Mouse (Mus musculus) lung, embryonic 15.5 days (tissue): ENCODE results near the gene R3hdm2. TPM values are rescaled to one million over a fixed set of nuclear protein-coding genes. Genes with fewer than 3 reads are reported as not detected.
A peak's percentile ranks its signal among the peaks of the same experiment; 100 is the strongest.

Source experiments
- ATAC-seq: fragments of 200-750 bp; cut with Nextera tagmentation; 2 replicates; pipeline ENCODE4 v1.8.0; 2017; ENCODE audit warnings: moderate number of reproducible peaks, borderline replicate concordance; ENCODE audit not compliant: low FRiP score, low TSS enrichment; ENCODE audit errors: extremely low read depth
- H3K27ac ChIP-seq: fragments of 300-500 bp; sonication (generic); 2 replicates; pipeline ENCODE4 v1.5.1; 2015; ENCODE audit warnings: moderate library complexity, mild to moderate bottlenecking, inconsistent platforms
- H3K27me3 ChIP-seq: fragments of 300-500 bp; sonication (generic); 2 replicates; pipeline ENCODE4 v1.6.1; 2015; ENCODE audit warnings: inconsistent platforms
- H3K36me3 ChIP-seq: fragments of 300-500 bp; sonication (generic); 2 replicates; pipeline ENCODE4 v1.6.1; 2015; ENCODE audit warnings: inconsistent platforms
- H3K4me1 ChIP-seq: fragments of 300-500 bp; sonication (generic); 2 replicates; pipeline ENCODE4 v1.6.1; 2015; ENCODE audit warnings: inconsistent platforms
- H3K4me2 ChIP-seq: fragments of 300-500 bp; sonication (generic); 2 replicates; pipeline ENCODE4 v1.6.1; 2015; ENCODE audit warnings: inconsistent platforms, mild to moderate bottlenecking, moderate library complexity
- H3K4me3 ChIP-seq: fragments of 300-500 bp; sonication (generic); 2 replicates; pipeline ENCODE4 v1.5.1; 2015; ENCODE audit warnings: mild to moderate bottlenecking, inconsistent platforms
- H3K9ac ChIP-seq: fragments of 300-500 bp; sonication (generic); 2 replicates; pipeline ENCODE4 v1.6.1; 2015; ENCODE audit warnings: inconsistent platforms
- H3K9me3 ChIP-seq: fragments of 300-500 bp; sonication (generic); 2 replicates; pipeline ENCODE4 v1.6.1; 2016; ENCODE audit warnings: inconsistent platforms
- WGBS: fragments of 180-500 bp; shearing (Covaris S2); methylation state at CpG from one replicate; pipeline ENCODE4 v1.1.7; 2015; 5-methylcytosine and 5-hydroxymethylcytosine counted together
- polyA plus RNA-seq: library from polyadenylated mRNA; unstranded; fragments of >200 nt; fragmentation: Nextera tagmentation; extraction: Ambion mirVana; gene quantifications from 2 replicates; pipeline ENCODE4 v1.2.1, GENCODE M21; 2015

R3hdm2 gene
- polyA plus RNA-seq, 1 experiment from 2014 or later, result 30.1 TPM

DNA sequence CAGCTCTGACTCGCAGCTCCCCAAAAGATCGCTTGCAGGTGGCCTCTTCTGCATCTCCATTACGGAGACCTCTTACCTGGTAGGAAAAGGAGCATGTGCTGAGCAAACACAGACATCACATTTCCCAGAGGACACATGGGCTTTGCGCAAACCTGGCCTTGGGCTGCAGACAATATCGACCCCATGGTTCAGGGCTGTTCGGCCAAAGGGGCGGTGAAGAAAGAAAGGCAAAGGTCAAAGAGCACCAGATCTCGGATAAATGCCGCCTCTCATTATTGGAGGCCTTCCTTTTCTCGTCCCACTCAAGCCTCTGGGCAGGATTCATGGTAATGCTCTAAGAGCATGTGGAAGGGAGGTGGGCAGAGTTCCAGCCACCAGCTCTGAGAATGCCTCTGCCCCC is 24.8 kb upstream of the R3hdm2 start:
- no peak for ATAC-seq
- 68% methylated on average over 10 of the region's 10 CpGs for WGBS

DNA sequence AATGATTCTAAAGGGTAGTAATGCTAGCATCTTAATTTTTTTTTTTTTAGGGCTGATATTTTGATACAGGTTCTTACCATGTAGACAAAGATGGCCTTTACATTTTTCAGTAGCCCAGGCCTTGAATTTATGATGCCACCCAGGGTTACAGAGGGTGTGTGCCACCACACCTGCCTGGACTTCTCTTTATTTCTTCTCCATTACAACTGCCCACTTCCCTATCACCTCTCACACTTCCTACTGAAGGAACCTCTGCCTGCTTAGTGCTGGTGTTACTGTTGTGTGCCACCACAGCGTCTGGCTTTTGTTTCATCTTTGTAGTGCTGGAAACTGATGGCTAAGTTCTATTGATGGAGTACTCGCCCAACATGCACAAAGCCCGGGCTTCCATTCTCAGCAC is 19.4 kb upstream of the R3hdm2 start:
- Histone ChIP-seq H3K4me2 (no peak overlapping the region), H3K4me1 (no peaks in the 10 kb centered on the region), H3K9me3 (no peaks in the 10 kb centered on the region), H3K4me3 (no peak overlapping the region), H3K27ac (no peak overlapping the region), H3K9ac (no peak overlapping the region), H3K36me3 (no peaks in the 10 kb centered on the region), H3K27me3 (no peaks in the 10 kb centered on the region)
- WGBS, result 82% methylated on average over 3 of the region's 3 CpGs
- no peak for ATAC-seq

More for the DNA sequence above, 24.8 kb upstream of the R3hdm2 start:
- no peak overlapping the region for H3K27ac ChIP-seq
- no peak overlapping the region for H3K4me3 ChIP-seq
- H3K9ac ChIP-seq, result no peak overlapping the region
- 0 out of 2 replicates have a peak, but pooled peaks cover 2% of the 10 kb centered on the region for H3K4me1 ChIP-seq
- H3K36me3 ChIP-seq, result no peaks in the 10 kb centered on the region
- no peaks in the 10 kb centered on the region for H3K9me3 ChIP-seq
- H3K27me3 ChIP-seq, result no peaks in the 10 kb centered on the region; the same call in 1 of the 2 replicates
- H3K4me2 ChIP-seq, result no peak overlapping the region

DNA sequence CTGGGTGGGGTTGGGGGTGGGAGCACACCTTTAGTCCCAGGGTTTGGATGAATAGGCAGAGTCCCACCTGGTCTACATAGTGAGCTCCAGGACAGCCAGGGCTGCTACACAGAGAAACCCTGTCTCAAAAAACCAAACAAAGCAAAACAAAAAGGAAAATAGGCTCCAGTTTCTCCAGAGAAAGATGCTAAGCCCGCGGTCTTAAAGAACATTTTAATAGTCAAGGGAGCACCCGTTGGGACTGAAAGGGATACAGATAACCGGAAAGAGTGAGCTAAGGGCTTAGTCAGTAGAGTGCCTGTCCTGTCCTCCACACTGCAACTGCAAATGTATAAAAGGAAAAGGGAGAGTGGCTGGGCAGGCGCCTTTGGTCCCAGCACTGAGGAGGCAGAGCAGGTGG is 13.0 kb upstream of the R3hdm2 start:
- Histone ChIP-seq H3K27me3 (no peaks in the 10 kb centered on the region), H3K27ac (no peak overlapping the region), H3K4me2 (no peak overlapping the region), H3K4me1 (no peaks in the 10 kb centered on the region), H3K36me3 (no peaks in the 10 kb centered on the region), H3K9me3 (no peaks in the 10 kb centered on the region), H3K4me3 (no peak overlapping the region), H3K9ac (no peak overlapping the region)
- WGBS, result 79% methylated on average over 5 of the region's 5 CpGs
- ATAC-seq, result no peak

DNA sequence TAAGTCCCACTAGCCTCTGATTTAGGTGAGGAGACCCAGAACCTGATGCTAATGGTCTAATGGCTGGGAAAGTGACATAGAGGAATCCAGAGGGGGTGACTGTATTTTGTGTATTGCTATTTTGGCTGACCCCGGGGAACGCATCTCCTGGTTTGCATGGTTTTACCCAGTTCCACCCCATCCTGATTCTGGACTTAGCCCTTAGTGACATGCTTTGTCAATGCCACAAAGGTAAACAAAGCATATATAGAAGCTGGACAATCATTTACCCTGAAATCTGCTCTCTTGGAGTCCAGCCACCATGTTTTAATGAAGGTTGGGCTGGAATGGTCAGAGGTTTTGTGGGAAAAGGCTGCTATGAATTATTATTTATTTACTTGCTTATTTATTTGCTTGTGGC is 11.9 kb upstream of the R3hdm2 start:
- no peaks in the 10 kb centered on the region for H3K9me3 ChIP-seq
- no peaks in the 10 kb centered on the region for H3K36me3 ChIP-seq
- H3K27me3 ChIP-seq, result no peaks in the 10 kb centered on the region
- H3K4me1 ChIP-seq, result no peaks in the 10 kb centered on the region
- H3K9ac ChIP-seq, result no peak overlapping the region
- no peak overlapping the region for H3K27ac ChIP-seq
- no peak overlapping the region for H3K4me2 ChIP-seq
- ATAC-seq, result no peak
- H3K4me3 ChIP-seq, result no peak overlapping the region
- 66% methylated on average over 2 of the region's 2 CpGs for WGBS

- no peak for ATAC-seq
- H3K36me3 ChIP-seq, result no peaks in the 10 kb centered on the region
- H3K27me3 ChIP-seq, result no peaks in the 10 kb centered on the region
- H3K9ac ChIP-seq, result no peak within 1 kb of the TSS
- H3K27ac ChIP-seq, result no peak within 1 kb of the TSS
- H3K4me3 ChIP-seq, result no peak within 1 kb of the TSS
- H3K9me3 ChIP-seq, result no peaks in the 10 kb centered on the region
- H3K4me2 ChIP-seq, result no peak within 1 kb of the TSS
- H3K4me1 ChIP-seq, result no peaks in the 10 kb centered on the region
- 65% methylated on average over 22 of the region's 22 CpGs for WGBS
Observed at GRCm38 (mm10) chr10:127369834-127370820, 10.0 kb upstream of the R3hdm2 start, which contains the start of gene Inhbc. TSS of gene Inhbc (minus strand) at chr10:127370431.

DNA sequence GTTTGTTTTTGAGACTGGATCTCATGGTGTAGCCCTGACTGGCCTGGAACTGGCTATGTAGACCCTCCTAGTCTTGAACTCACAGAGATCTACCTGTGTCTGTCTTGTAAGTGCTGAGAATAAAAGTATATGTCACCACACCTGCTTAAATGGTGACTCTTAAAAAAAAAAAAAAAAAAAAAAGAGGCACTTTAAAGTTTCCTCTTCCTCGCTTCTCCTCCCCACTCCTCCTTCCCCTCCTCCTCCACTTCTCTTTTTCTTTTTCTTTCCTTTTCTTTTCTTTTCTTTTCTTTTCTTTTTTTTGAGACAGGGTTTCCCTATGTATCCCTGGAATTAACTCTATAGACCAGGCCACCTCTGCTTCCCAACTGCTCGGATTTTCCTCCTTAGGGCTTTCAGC is 9.1 kb upstream of the R3hdm2 start:
- H3K4me1 ChIP-seq, result no peaks in the 10 kb centered on the region
- ATAC-seq, result no peak
- no peaks in the 10 kb centered on the region for H3K9me3 ChIP-seq
- no peaks in the 10 kb centered on the region for H3K27me3 ChIP-seq
- H3K9ac ChIP-seq, result no peak overlapping the region
- no peak overlapping the region for H3K27ac ChIP-seq
- H3K36me3 ChIP-seq, result no peaks in the 10 kb centered on the region
- 75% methylated on average over 2 of the region's 2 CpGs for WGBS
- H3K4me3 ChIP-seq, result no peak overlapping the region
- no peak overlapping the region for H3K4me2 ChIP-seq

- 39% methylated on average over 3 of the region's 3 CpGs for WGBS
- no peaks in the 10 kb centered on the region for H3K36me3 ChIP-seq
- H3K4me1 ChIP-seq, result peaks cover 9% of the 10 kb centered on the region
- no peak overlapping the region for H3K9ac ChIP-seq
- H3K4me3 ChIP-seq, result no peak overlapping the region
- no peaks in the 10 kb centered on the region for H3K27me3 ChIP-seq
- no peak for ATAC-seq
- H3K27ac ChIP-seq, result no peak overlapping the region
- H3K4me2 ChIP-seq, result no peak overlapping the region
- H3K9me3 ChIP-seq, result no peaks in the 10 kb centered on the region
Observed at GRCm38 (mm10) chr10:127377700-127378099, 2.4 kb upstream of the R3hdm2 start.

GRCm38 (mm10) chr10:127379654-127380053 is 473 bp upstream of the R3hdm2 start:
- Histone ChIP-seq H3K4me2 (peak overlapping the region; percentile 57), H3K4me3 (peak overlapping the region; percentile 67), H3K27ac (peak overlapping the region; percentile 95), H3K9me3 (no peaks in the 10 kb centered on the region), H3K9ac (peak overlapping the region; percentile 58; the same call in 1 of the 2 replicates), H3K36me3 (no peaks in the 10 kb centered on the region), H3K27me3 (no peaks in the 10 kb centered on the region), H3K4me1 (peaks cover 11% of the 10 kb centered on the region)
- 83% methylated on average over 8 of the region's 8 CpGs for WGBS
- ATAC-seq, result no peak

GRCm38 (mm10) chr10:127380767-127381742 is 928 bp downstream of the R3hdm2 start:
- Histone ChIP-seq H3K36me3 (no peaks in the 10 kb centered on the region), H3K27ac (peak overlapping the region; percentile 95), H3K27me3 (no peaks in the 10 kb centered on the region), H3K9ac (peak overlapping the region; percentile 58), H3K9me3 (no peaks in the 10 kb centered on the region), H3K4me3 (peak overlapping the region; percentile 67), H3K4me1 (peaks cover 11% of the 10 kb centered on the region), H3K4me2 (peak overlapping the region; percentile 55)
- ATAC-seq, result peak; percentile 87
- WGBS, result under 1% methylated on average over 13 of the region's 79 CpGs

- Histone ChIP-seq H3K9ac (peak overlapping the region; percentile 58), H3K36me3 (no peaks in the 10 kb centered on the region), H3K9me3 (no peaks in the 10 kb centered on the region), H3K27me3 (no peaks in the 10 kb centered on the region), H3K4me2 (peak overlapping the region; percentile 55), H3K27ac (peak overlapping the region; percentile 95), H3K4me3 (peak overlapping the region; percentile 67), H3K4me1 (peaks cover 11% of the 10 kb centered on the region)
- 46% methylated on average over 2 of the region's 2 CpGs for WGBS
- no peak for ATAC-seq
Observed at GRCm38 (mm10) chr10:127381743-127382134, 1.6 kb downstream of the R3hdm2 start.

- Histone ChIP-seq H3K9ac (no peak overlapping the region), H3K27me3 (no peaks in the 10 kb centered on the region), H3K4me3 (no peak overlapping the region), H3K4me2 (no peak overlapping the region), H3K36me3 (peaks cover 10% of the 10 kb centered on the region; the same call in 1 of the 2 replicates), H3K27ac (no peak overlapping the region), H3K9me3 (no peaks in the 10 kb centered on the region), H3K4me1 (no peaks in the 10 kb centered on the region)
- ATAC-seq, result no peak
- WGBS, result 80% methylated on average over 6 of the region's 6 CpGs
Observed at GRCm38 (mm10) chr10:127391774-127392173, 11.6 kb downstream of the R3hdm2 start.
